Mouse (Mus musculus) liver, adult 2 months (tissue): ENCODE data around the gene Ctsc.

ENCODE experiments used
- CTCF ChIP-seq: fragments of 200-500 bp; IDR thresholded peaks from 2 replicates; pipeline ENCODE4 v1.5.1; 2011; ENCODE audit warnings: low read depth, low read length, control low read depth
- POLR2A ChIP-seq: fragments of 200-500 bp; IDR thresholded peaks from 2 replicates; pipeline ENCODE4 v1.6.1; 2011; ENCODE audit warnings: low read length, control low read depth; ENCODE audit not compliant: insufficient read depth; ENCODE audit errors: extremely low read depth

GRCm38 (mm10) chr7:88252129-88252528, 25.8 kb upstream of the Ctsc start:
- TF ChIP-seq CTCF (no peak), POLR2A (no peak)
